9 mouse cellular contexts compared by ENCODE assay signal in the genomic region with DNA sequence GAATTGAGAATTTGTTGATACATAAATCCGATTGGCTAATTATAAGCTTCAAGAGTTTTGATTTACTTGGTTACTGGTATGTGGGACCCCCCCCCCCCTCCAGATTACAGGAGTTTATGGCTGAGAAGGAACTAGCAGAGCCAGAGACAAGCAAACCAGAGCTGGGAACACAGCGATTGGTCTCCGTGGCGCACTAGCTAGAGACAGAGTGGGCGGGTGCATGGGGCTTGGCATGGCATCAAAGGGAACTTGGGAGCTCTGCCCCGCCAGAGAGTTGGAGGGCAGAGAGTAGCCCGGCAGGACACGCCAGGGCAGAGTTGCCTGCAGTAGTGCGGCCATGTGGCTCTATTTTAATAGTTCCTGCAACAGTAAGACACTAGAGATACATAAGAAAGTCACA. TPM values are rescaled to one million over a fixed set of nuclear protein-coding genes. Genes with fewer than 3 reads are reported as not detected.
DNase-seq lines count a peak whose midpoint lies in the region; ATAC-seq and TF ChIP-seq lines count a peak whose summit lies in the region.
"Had no signal": no experiment of that assay in that cellular context is flagged by ENCODE, and none has a peak within 500 bp of the region (broad histone marks: within the 10 kb centered on the region; RNA-seq: fewer than 3 reads in every experiment).

No protein-coding gene starts in this region.

- H3K4me3 ChIP-seq in heart, embryonic 12.5 days, result no peak overlapping the region
- no peak overlapping the region for H3K4me3 ChIP-seq in lung, adult 2 months (replicated peaks; ENCODE audit: extremely low read depth, low read depth, low read length)
- no peak overlapping the region for H3K4me3 ChIP-seq in stomach, postnatal 0 days (ENCODE audit: low read depth, low read length)
- H3K4me3 ChIP-seq: erythroblast, embryonic 14.5 days had no signal

- peak; percentile 76 to 88 for DNase-seq in heart, adult 18-20 months
- peak; percentile 59 for DNase-seq in ZHBTc4 (ENCODE audit: low read depth, low spot score)
- DNase-seq in kidney, adult 9 months, result peak; percentile 84
- DNase-seq in lung, adult 2 months, result peak; percentile 68
- peak; percentile 88 for DNase-seq in stomach, postnatal 0 days (ENCODE audit: low spot score)
- DNase-seq in yolk sac, embryonic 10.5 days (ENCODE audit: low spot score), result no peak

- no peaks in the 10 kb centered on the region for H3K27me3 ChIP-seq in heart, embryonic 12.5 days (replicated peaks)
- H3K27me3 ChIP-seq in stomach, postnatal 0 days (ENCODE audit: control insufficient read depth, insufficient read depth, low read length), result no peaks in the 10 kb centered on the region

- no peaks in the 10 kb centered on the region for H3K9me3 ChIP-seq in heart, embryonic 12.5 days (replicated peaks)
- no peaks in the 10 kb centered on the region for H3K9me3 ChIP-seq in stomach, postnatal 0 days (ENCODE audit: control insufficient read depth, low read length)

- WGBS in heart, embryonic 12.5 days, result 78% methylated on average over 9 of the region's 9 CpGs
- WGBS in lung, adult 2 months, result 19% methylated on average over 9 of the region's 9 CpGs
- WGBS in stomach, postnatal 0 days, result 35% methylated on average over 9 of the region's 9 CpGs

- H3K9ac ChIP-seq in heart, embryonic 12.5 days, result no peak overlapping the region
- H3K9ac ChIP-seq in stomach, postnatal 0 days (ENCODE audit: low read length), result no peak overlapping the region

- peaks cover 35% of the 10 kb centered on the region for H3K36me3 ChIP-seq in heart, embryonic 12.5 days
- peaks cover 15% of the 10 kb centered on the region for H3K36me3 ChIP-seq in stomach, postnatal 0 days (ENCODE audit: control insufficient read depth, insufficient read depth, low read length)

- H3K4me2 ChIP-seq in heart, embryonic 12.5 days, result no peak overlapping the region
- no peak overlapping the region for H3K4me2 ChIP-seq in stomach, postnatal 0 days (replicated peaks; ENCODE audit: low read depth)

- H3K4me1 ChIP-seq in heart, embryonic 12.5 days (replicated peaks), result peaks cover 10% of the 10 kb centered on the region
- H3K4me1 ChIP-seq in lung, adult 2 months (ENCODE audit: control insufficient read depth, insufficient read depth, low read length), result peaks cover 12% of the 10 kb centered on the region
- H3K4me1 ChIP-seq in stomach, postnatal 0 days (replicated peaks; ENCODE audit: control insufficient read depth, insufficient read depth), result no peaks in the 10 kb centered on the region

- no peak for TF ChIP-seq POLR2A in lung, adult 2 months (IDR thresholded peaks at IDR 0.05; ENCODE audit: borderline replicate concordance, extremely low read depth, low read depth, low read length)

- no peak for ATAC-seq in heart, embryonic 12.5 days (ENCODE audit: insufficient number of reproducible peaks, low FRiP score)
- 0 out of 2 replicates have a peak, but pooled peaks have one; percentile 17 for ATAC-seq in frontal cortex, adult (ENCODE audit: low TSS enrichment)
- ATAC-seq in stomach, postnatal 0 days (ENCODE audit: low FRiP score, low TSS enrichment), result peak; percentile 52; the same call in 1 of the 2 replicates

- no peak for TF ChIP-seq EP300 in stomach, postnatal 0 days (optimal IDR thresholded peaks at IDR 0.05)

- no peak overlapping the region for H3K27ac ChIP-seq in heart, embryonic 12.5 days (ENCODE audit: poor library complexity, severe bottlenecking)
- no peak overlapping the region for H3K27ac ChIP-seq in stomach, postnatal 0 days (replicated peaks)

- no peak for TF ChIP-seq CTCF in lung, adult 2 months (IDR thresholded peaks at IDR 0.05; ENCODE audit: insufficient read depth, low read length)
- TF ChIP-seq CTCF in stomach, postnatal 0 days (IDR thresholded peaks at IDR 0.05; ENCODE audit: low read depth), result no peak

RNA-seq across cellular contexts. Expression of a gene that starts 3.2 kb away (rescaled TPM):
- total RNA-seq in heart, adult 18-20 months (2021), result 10 to 100 TPM; 19.4 to 20.9 TPM
- polyA plus RNA-seq in heart, embryonic 12.5 days (2016; fragmentation: Nextera tagmentation; extraction: Ambion mirVana), result 61.0 and 62.0 TPM in 2 replicates
- polyA plus RNA-seq in lung, adult 2 months (2012; rRNA removed), result 34.5 and 38.1 TPM in 2 replicates
- 54.7 and 61.2 TPM in 2 replicates for polyA plus RNA-seq in stomach, postnatal 0 days (2015; fragmentation: Nextera tagmentation; extraction: Ambion mirVana)

RNA-seq across cellular contexts. Expression of a gene that starts 22.3 kb away (rescaled TPM):
- total RNA-seq in heart, adult 18-20 months (2021), result under 1 TPM in 1 of 2 experiments, not detected in 1; 0.54 TPM
- polyA plus RNA-seq in heart, embryonic 12.5 days (2016; fragmentation: Nextera tagmentation; extraction: Ambion mirVana), result 0.48 and 0.91 TPM in 2 replicates
- polyA plus RNA-seq in lung, adult 2 months (2012; rRNA removed), result 19.2 and 19.5 TPM in 2 replicates
- polyA plus RNA-seq in stomach, postnatal 0 days (2015; fragmentation: Nextera tagmentation; extraction: Ambion mirVana), result 152 and 162 TPM in 2 replicates
- polyA plus RNA-seq: erythroblast, embryonic 14.5 days had no signal

RNA-seq across cellular contexts. Expression of a gene that starts 32.9 kb away (rescaled TPM):
- 100 to 1,000 TPM; 390 to 405 TPM for total RNA-seq in heart, adult 18-20 months (2021)
- 350 and 368 TPM in 2 replicates for polyA plus RNA-seq in heart, embryonic 12.5 days (2016; fragmentation: Nextera tagmentation; extraction: Ambion mirVana)
- 29.6 and 51.9 TPM in 2 replicates for polyA plus RNA-seq in lung, adult 2 months (2012; rRNA removed)
- polyA plus RNA-seq in stomach, postnatal 0 days (2015; fragmentation: Nextera tagmentation; extraction: Ambion mirVana), result 237 and 250 TPM in 2 replicates

RNA-seq across cellular contexts. Expression of a gene that starts 44.0 kb away (rescaled TPM):
- 1 to 10 TPM; 3.1 to 3.4 TPM for total RNA-seq in heart, adult 18-20 months (2021)
- 1.3 and 1.5 TPM in 2 replicates for polyA plus RNA-seq in heart, embryonic 12.5 days (2016; fragmentation: Nextera tagmentation; extraction: Ambion mirVana)
- polyA plus RNA-seq in lung, adult 2 months (2012; rRNA removed), result 9.3 and 12.9 TPM in 2 replicates
- 19.5 and 22.4 TPM in 2 replicates for polyA plus RNA-seq in stomach, postnatal 0 days (2015; fragmentation: Nextera tagmentation; extraction: Ambion mirVana)
- polyA plus RNA-seq: erythroblast, embryonic 14.5 days had no signal

Comparison
In these comparisons a context has a peak if more than half of its experiments do, and no peak if none do; other contexts are left out.
1. RNA of a gene that starts 22.3 kb away (polyA plus RNA-seq): 152 to 162 TPM in stomach, postnatal 0 days and 19.2 to 19.5 TPM in lung, adult 2 months; 0.48 to 0.91 TPM in heart, embryonic 12.5 days; every median in the first group is over 10 times any median in the second.